Mouse (Mus musculus) NIH3T3 (cell line): ENCODE data around the gene Kmt2d.

ENCODE experiments used
- DNase-seq: peaks from one replicate; pipeline ENCODE4 v3.0.0-alpha.2; 2012; ENCODE audit warnings: low read depth

The Kmt2d gene

GRCm38 (mm10) chr15:98886667-98887387 is 15.8 kb upstream of the Kmt2d start:
- DNase-seq = no peak

DNA sequence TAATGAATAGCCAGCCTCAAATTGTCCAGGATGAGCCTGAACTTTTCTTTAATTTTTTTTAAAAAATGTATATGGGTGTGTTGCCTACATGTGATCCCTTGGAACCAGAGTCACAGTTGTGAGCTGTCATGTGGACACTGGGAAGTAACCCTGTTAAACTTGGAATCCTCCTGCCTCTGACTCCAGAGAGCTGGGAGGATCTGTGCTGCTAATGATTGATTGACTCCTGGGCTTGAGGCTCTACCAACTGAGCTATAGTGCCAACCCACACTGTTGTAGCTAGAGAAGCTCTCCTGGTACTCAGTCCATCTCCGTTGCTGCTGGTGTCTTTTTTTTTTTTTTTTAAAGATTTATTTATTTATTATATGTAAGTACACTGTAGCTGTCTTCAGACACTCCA is 13.1 kb upstream of the Kmt2d start:
- DNase-seq = no peak

- no peak for DNase-seq
Observed at GRCm38 (mm10) chr15:98883661-98884060, 12.7 kb upstream of the Kmt2d start.

DNA sequence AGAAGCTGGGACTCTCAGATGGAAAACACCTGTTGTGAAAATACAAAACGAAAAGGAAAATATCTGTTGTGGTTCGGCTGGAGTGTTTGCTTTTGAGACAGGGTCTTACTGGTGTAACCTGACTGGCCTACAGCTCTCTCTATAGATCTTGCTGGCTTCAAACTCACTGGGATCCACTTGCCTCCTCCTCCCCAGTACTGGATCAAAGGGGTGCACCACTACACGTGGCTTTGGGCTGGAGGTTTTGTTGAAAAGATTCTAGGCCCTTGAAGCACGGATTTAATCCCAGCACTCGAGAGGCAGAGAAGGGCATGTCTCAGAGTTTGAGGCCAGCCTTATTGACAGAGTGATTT is 10.6 kb upstream of the Kmt2d start:
- no peak for DNase-seq

DNA sequence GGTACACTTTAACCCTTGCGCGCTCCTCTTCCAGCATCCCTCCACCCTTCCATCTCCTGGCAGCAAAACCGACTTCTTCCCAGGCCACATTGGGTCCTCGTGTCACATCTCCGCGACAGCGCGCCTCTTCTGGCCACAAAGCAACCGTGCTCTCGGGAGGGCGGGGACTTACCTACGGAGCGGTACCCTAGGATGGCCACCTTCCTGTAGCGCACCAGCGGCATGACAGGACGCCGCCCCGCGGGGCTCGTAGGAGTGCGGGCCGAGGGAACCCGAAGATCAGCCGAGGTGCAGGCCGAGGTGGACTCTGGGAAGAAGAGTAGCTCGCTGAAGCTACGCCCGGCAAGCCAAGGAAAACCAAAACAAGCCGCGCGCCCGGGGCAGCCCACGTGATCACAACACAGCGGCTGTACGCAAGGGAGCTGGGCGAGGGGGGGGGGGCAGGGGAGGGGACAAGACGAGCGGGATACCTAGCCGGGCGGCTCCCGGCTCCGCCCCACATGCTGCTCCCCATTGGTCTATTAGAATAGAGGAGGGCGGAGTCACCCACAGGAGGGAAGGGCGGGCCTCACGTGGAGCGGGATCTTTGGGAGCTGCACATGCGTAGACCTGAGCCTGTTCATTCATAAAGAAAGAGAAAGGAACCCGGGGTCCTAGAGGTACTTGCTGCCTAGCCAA is 10.1 kb upstream of the Kmt2d start:
- DNase-seq = peak; percentile 96

DNA sequence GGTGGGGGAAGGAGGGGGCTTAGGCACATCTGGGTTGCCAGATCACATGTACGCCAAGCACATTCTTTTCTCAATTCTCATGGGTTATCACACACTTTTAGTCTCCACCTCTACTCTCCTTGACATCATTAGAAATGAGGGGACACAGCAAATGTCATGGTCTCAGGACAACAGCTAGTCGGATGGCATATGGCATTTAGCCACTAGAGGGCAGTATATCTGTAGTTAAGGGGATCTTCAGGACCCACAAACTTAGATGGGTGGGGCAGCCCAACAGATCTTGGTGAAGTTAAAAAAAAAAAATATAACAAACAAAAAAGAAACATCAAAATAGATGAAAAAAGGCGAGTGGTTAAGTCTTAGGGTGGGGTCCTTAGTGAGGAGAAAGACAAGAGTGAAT is 6.3 kb upstream of the Kmt2d start:
- DNase-seq = peak; percentile 89

- peak; percentile 96 for DNase-seq
Observed at GRCm38 (mm10) chr15:98871916-98872888, 1.2 kb upstream of the Kmt2d start.

GRCm38 (mm10) chr15:98870179-98871069 is 580 bp downstream of the Kmt2d start:
- peak; percentile 45 for DNase-seq

DNA sequence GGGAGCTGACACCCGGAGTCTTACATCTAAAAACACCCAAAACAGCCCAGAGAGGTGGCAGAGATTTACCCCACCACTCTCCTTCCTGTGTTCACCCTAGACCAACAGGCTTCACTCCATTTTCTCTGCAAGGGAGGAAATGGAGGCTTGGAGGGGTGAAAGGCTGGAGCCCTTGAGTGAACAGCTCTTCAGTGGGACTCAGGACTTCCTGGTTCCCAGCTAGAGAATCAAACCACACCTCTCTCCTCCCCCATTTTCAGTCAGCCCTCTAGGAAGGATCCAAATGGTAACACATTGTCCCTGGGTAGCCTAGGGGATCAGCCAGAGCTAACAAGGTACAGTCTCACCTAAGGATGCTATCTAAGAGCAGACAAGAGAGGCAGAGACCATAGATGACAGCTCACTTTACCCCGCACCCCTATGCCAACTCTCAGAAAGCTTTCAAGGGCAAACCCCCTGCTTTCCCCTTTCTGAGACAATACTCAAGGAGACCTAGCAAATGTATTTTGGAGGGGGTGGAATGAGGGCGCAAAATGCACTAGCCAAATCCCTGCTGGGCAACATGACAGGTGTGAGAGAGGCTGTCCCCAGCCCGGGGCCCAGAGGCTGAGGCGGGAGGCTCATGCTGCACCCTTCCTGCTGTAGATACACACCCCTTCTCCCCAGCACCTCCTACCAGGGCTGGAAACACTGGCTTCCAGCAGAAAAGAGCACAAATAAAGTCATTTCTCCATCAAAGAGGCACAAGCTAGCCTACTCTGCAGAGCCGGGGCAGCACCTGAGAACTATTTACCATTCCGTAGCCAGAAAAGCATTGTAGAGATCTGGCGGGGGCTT is 1.4 kb downstream of the Kmt2d start:
- peak; percentile 19 for DNase-seq

DNA sequence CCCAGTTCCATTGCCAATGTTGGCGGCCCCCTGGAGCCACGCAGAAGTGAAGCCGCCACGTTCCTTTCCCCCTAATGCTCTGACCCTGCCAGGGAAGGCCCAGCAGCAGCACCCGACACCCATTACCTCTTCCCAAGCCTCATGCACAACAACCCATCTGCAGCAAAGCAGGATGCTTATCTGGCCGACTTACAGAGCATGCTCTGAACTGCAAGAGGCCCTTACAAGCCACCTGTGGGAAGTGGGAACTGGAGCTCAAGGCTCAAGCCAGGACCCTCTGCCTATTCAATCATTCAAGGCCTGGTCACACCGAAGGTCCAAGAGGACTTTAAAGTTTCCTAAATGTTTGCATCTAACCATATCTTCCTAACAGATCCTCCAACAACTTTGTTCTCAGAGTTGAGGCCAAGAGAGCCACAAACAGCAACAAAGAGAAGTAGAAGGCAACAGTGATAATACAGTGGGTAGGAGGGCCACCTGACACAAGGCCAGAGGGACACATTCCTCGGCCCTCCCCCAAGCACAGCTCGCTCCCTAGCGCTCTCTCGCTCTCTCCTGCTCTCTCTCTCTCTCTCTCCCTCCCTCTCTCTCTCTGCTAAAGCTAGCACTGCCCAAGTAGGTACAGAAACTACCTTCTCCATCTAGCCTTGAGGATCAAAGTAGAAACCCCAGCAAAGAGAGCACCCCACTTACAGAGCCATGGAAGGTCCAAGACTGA is 2.5 kb downstream of the Kmt2d start:
- DNase-seq = no peak

GRCm38 (mm10) chr15:98867321-98867720 is 3.7 kb downstream of the Kmt2d start:
- DNase-seq = peak; percentile 66

DNA sequence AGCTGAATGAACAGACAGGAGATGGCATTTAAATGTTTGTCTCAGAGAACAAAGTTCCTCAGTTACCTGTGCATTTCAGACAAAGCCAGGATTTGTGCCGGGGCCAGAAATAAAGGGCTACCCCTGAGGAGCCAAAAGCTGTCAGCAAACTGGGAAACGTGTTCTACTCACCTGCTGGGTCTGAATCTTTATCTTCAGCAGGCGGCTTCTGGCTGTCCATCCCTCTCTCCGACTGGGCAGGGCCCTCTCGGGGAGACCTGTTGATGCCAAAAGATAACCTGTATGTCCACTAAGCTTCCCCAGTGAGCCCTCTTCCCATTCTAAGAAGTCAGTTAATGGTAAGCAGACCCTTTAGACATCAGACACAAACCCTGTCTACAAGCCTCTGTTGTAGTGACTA is 4.5 kb downstream of the Kmt2d start:
- no peak for DNase-seq

GRCm38 (mm10) chr15:98865771-98866170 is 5.2 kb downstream of the Kmt2d start:
- DNase-seq = no peak

DNA sequence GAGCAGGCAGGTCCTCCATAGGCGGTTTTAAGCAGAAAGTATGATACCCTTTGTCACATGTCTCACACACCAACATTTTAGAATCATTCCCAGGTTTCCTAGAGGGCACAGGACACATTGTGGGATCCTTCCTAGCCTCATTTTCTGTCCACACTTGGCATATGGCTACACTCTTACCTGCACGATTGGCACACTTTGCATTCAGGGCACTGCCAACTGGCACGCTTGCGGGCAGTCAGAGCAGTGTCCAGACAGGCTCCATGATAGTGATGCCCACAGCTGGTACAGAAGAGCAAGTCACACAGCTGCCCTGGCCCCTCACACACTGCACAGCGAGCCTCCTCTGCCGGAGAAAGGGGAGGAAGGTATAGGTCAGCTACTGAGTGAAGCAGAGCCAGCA is 6.1 kb downstream of the Kmt2d start:
- no peak for DNase-seq

DNA sequence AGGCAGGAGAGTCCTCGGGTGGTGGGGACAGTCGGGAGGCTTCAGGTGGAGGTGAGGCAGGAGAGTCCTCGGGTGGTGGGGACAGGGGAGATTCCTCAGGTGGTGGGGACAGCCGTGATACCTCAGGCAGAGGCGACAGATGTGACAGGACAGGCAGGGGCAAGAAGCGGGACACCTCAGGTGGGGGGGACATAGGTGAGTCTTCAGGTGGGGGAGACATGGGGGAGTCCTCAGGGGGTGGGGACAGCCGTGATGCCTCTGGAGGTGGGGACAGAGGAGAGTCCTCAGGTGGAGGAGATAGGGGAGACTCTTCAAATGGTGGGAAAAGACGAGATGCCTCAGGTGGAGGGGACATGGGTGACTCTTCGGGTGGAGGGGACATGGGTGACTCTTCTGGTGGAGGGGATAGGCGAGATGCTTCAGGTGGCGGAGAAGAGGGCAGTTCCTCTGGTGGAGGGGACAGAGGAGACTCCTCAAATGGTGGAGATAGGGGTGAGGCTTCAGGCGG is 7.5 kb downstream of the Kmt2d start:
- no peak for DNase-seq

GRCm38 (mm10) chr15:98861701-98862410 is 9.1 kb downstream of the Kmt2d start:
- DNase-seq = no peak

- no peak for DNase-seq
Observed at GRCm38 (mm10) chr15:98860921-98861320, 10.1 kb downstream of the Kmt2d start.

GRCm38 (mm10) chr15:98859319-98860043 is 11.5 kb downstream of the Kmt2d start:
- no peak for DNase-seq
